Mouse (Mus musculus) T-helper 1 cell (primary cell): ENCODE measurements around the gene Rbm5.

Source experiments
- in situ Hi-C: fragments of 300-600 bp; cut with MboI, MseI; formaldehyde crosslinking; loops from one replicate; pipeline ENCODE4 v1.15.1; 2025; ENCODE audit warnings: high pct_unique_total_duplicates

Gene Rbm5

DNA sequence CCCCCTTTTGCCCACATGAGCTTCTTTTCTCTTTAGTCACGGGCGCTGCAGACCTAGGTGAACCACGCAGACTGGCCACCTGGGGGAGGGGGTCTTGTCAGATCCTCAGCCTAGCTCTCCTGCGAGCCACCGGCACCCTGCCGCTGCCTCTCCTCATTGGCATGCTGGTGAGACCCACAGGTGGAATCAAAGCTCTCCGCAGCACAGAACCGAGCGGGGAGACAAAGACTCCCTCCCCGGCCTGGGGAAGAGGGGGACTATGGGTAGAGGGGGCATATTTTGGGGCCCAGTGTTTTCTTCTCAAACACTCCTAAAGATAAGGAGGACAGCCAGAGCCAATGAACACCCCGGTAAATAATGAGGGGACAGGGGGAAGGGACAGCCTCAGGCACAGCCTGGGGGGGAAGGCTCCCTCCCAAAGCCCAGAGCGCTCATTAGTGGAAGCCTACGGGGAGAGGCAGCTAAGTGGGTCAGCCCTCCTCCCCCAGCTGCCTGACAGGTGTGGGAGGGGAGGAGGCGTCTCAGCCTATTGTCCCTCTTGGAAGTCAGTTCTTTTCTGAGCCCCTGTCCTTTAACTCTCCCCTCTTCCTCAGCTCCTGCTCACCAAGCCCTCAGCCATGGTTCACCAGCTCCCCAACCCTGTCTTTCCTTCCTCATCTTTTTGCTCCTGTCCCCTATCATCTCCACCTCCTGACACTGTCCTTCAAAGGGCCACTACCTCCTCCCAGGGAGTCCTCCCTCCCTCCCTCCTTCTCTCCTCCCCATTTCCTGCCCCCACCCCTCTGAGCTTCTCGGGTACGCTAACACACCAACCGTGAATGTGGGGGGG is 35.2 kb downstream of the Rbm5 start:
- in situ Hi-C loops = loop anchor here (5.0 kb wide), 1 partner anchor 48 kb away; no protein-coding TSS in a partner anchor

- in situ Hi-C loops = no loop called here
These were observed 36.2 kb downstream of the Rbm5 start for GRCm38 (mm10) chr9:107734567-107734971.

DNA sequence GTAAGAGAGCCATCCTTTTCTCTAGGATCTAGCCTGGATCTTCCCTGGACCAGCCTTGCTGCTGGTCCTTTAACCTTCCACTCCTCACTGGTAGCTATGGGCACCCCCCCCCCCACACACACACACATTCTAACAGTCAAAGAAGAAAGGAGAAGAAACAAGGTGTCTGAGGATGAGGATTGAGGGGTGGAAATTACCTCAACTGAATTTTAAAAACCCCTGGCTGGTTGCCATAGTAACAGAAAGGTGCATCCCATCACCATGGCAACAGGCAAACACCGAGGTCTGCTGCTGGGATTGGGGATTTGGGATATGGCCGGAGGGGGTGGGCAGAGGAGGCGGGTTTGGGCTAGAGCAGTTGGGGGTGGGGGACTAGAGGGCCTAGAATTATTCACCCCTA is 41.1 kb downstream of the Rbm5 start:
- in situ Hi-C loops = no loop called here

GRCm38 (mm10) chr9:107728919-107729670 is 41.7 kb downstream of the Rbm5 start:
- in situ Hi-C loops = no loop called here

DNA sequence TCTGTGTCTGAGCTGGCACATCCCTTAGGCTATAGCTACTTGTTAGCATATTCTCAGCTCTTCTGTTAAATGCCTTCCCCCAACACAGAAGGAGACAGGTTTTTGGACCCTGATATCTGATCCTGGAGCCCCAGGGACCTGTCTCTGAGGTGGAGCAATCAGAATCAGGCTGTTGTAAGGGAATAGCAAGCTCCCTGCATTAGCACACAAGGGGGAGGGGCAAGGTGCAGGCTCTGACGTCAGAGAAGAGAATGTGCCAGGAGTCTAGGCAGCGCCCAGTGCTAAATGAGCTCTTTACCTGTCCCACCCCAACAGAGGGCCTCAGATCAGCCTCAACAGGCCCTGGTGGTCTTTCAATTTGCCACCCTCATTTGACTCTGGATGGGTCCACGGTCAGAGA is 43.8 kb downstream of the Rbm5 start:
- in situ Hi-C loops = no loop called here

DNA sequence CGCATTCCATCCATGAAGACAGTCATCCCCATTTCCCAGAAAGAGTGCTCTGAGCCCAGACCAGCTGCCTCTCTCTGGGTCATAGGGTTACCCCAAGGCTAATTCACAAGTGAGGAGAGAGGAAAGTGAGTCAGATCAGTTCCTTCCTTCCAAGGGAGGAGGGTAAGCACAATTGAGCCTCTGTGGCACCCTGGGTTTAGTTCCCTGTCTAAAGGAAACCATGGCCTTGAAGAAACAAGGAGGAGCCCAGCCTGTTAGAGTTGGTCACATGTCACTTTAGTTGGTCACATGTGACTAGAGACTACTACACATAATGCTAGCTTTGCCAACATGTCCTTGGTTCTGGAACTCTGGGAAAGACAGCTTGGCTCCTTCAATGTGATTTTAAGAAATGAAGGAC is 46.0 kb downstream of the Rbm5 start:
- in situ Hi-C loops = no loop called here

GRCm38 (mm10) chr9:107723794-107724531 is 46.8 kb downstream of the Rbm5 start:
- in situ Hi-C loops = no loop called here

DNA sequence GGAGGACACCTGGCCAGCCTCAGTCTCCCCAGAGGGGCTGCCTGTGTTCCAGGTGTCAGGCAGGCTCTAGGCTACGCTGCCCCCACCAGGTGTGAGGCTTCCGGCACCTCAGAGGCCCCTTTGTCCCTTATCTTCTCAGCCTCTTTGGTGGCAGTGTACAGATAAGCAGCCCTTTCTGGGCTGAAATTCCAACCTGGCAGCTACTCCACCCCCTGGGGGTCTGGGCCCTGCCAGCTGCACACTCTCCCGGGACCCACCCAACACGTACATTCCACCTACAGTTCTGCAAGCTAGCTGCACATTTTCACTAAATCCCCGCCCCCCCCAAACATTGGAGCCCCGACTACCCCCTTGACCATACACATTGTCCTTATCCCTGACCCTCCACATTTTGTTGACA is 47.5 kb downstream of the Rbm5 start:
- in situ Hi-C loops = no loop called here

DNA sequence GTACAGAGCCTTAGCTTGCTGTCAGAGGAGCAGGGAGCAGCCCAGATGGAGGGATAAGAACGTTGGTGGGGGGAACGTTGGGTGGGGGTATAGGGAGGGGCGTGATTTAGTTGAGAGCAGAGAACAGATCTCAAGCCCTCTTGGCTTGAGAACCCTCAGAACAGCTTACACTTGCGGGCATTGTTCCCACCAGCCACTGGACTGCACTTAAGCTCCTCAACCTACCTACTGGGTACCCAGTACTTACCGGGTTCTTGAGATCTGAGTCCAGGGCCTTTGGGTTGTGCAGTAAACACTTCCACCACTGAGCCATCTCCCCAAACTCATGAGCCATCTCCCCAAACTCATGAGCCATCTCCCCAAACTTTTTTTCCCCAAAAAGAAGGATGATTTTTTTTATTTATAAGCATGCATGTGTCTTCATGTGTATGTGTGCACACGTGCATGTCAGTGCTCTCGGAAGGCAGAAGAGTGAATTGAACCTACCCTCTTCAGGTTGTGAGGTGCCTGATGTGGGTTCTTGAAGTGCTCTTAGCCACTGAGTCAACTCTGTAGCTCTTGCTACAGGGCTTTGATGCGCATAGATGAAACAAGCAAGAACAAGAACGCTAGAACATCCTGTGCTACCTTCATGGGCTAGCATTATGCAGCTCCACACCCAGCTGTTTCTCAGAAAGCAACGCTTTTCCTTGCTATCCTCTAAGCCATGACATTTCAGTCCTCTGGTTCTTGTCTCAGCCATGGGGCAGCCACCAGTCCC is 51.8 kb downstream of the Rbm5 start:
- in situ Hi-C loops = no loop called here

GRCm38 (mm10) chr9:107716951-107717350 is 53.8 kb downstream of the Rbm5 start:
- in situ Hi-C loops = no loop called here

DNA sequence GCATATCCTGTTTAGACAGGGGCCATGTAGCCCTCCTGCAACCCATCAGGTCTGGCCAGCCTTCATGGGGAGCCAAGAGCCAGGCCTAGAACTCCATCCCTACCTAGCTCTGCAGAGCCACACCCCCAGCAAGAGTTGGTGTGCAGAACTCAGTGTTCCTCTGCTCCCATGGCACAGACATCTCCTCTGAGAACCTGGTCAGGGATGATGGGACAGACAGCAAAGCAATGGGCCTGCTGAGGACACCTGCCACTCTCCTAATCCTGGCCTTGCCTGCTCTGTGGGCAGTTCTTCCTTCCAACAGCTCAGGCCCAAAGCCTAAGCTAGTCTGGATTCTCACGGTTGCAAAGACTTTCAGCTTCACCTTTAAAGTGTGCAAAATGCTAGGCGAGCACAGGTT is 55.2 kb downstream of the Rbm5 start:
- in situ Hi-C loops = no loop called here

DNA sequence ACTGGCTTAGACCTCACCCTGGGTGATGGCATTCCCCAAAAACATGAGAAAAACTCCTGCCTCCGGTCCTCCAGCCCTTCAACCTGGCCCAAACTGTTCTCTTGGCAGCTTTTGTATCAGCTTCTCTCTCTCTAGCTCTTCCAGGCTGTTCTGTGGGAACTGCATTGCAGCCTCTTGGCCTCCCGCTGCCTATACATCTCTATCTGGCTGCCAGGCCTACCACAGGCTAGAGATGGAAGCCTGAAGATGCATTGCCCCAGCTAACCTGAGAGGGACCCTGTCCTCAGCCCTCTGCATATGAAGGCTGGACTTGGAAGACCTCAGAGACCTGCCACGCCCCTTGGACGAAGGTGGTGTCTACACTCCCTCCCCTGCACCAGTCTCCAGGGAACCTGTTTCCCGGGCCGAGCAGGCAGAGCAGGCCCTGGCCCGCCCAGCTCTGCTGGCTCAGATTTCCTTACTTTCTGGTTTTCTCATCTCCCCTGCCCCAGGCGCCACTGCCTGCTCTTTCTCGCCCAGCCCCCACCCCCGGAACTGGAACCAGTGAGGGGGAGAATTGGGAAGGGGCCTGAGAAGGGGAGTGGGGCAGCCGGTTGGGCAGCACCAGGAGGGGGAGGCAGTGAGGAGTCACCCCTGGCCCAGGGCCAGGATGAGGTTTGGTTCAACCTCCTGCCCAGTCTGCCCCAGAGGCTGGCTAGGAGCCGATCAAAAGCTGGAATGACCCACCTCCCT is 56.4 kb downstream of the Rbm5 start:
- in situ Hi-C loops = no loop called here

DNA sequence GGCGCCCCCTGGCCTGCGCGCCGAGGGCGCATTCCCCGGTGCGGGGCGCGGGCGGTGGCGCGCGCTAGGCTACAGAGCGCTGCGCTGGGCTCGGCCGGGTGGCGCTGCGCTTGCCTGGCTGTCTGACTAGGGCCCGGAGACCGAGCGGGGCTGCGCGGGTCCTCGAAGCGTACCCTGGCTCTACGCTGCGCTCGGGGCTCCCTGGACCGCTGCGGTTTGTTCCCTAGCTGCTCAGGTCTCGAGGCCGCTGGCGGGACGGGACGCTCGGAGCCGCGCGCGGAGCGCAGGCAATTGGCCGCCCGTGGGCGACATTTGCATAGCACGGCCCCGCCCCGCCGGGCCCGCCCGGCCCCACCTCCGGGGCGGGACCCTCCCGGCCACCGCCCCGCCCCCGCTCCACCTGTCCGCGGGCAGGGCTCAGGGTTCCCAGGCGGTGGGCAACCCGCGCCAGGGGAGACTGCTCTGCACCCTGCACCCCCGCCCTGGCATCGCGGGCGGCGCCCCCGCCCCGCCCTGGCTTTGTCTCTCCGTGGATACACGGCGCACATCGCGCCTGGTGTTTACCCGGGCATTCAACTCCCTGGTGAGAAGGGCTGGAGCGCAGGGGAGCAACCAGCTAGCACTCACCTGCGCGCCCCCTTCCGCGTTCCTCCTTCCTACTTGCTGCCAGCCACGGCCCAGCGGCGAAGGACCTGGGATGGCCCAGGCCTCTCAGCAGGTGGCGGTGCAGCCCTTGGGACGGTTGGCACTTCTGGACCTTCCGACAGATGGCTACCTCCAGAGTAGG is 60.9 kb downstream of the Rbm5 start, which contains the start of gene Sema3f:
TSS of gene Sema3f (minus strand) at position 779 of the 787 bp plus-strand sequence.
- in situ Hi-C loops = no loop called here

GRCm38 (mm10) chr9:107709096-107709696 is 61.6 kb downstream of the Rbm5 start:
- in situ Hi-C loops = no loop called here

GRCm38 (mm10) chr9:107708439-107709095 is 62.2 kb downstream of the Rbm5 start:
- in situ Hi-C loops = no loop called here

DNA sequence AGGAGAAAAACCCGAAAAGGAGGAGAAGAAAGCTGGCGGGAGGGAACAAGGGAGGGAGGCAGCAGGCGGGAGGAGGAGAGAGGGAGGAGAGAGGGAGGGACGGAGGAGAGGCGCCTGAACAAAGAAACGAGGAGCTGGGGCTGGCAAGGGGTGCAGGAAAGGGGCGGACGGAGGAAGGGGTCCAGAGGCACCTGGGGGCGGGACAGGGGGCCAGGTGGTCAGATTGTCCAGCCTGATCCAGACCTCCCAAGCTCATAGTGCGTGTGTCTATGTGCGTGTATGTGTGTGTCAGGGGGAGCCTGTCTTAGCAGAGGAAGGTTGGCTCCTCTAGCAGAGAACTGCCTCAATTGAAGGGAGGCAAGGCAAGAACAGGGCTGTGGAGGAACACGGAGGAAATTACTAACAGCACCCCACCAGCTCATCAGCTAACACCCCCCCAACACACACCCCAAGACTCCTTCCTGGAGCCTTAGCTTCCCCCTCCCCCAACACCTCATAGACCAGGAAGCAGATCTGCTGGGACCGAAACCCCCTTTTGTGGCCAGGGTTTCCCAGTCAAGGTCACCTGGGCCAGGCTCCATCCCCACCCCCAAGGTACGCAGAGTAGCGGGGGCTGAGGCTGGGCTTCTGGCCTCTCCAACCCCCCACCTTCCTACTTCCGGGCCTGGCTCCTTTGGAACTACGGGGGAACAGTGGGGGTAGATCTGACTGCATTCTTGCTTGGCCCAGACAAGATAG is 62.9 kb downstream of the Rbm5 start:
- in situ Hi-C loops = no loop called here

- in situ Hi-C loops = no loop called here
These were observed 64.0 kb downstream of the Rbm5 start for GRCm38 (mm10) chr9:107706781-107707211.
